Comparison of ENCODE assay signal across 8 mouse cellular contexts in the genomic region with DNA sequence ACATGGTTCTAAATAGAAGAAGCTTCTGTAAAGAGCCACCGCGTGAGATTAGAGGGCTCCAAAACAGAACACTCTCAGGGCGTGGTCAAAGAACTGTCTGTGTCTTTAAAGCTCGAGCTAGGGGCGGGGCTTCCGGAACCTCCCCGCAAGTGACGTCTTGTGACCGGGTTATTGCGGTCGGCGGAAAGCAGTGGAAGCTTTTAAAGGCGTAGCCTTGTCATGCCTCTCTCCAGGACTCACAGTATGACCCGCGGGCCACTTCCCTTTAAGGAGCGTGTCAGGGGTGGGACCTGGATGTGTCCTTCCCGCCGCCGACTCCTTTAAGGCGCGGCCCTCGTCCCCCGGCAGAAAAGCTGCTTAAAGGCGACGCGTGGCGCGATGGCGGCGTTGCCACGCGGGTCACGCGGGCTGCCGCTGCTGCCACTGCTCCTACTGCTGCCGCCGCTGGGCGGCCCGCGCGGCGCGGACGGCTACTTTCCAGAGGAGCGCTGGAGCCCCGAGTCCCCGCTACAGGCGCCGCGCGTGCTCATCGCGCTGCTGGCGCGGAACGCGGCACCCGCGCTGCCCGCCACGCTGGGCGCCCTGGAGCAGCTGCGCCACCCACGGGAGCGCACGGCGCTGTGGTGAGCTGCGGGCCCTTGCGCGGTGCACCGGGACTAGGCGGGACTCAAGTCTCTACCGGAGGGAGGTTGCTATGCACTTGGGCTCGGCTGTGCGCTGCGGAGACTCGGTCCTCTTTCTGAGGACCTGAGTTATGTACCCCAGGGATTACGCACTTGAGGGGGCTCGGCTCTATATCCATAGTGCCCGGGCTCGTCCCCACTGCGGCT. TPM values are rescaled to one million over a fixed set of nuclear protein-coding genes. Genes with fewer than 3 reads are reported as not detected.
DNase-seq lines count a peak whose midpoint lies in the region; ATAC-seq and TF ChIP-seq lines count a peak whose summit lies in the region.

Gene Colgalt1, plus strand, starts transcription at position 177 of the 830 bp plus-strand sequence.

- H3K9me3 ChIP-seq in ES-E14 (ENCODE audit: control insufficient read depth, insufficient read depth, low read depth, low read length) = no peaks in the 10 kb centered on the region
- H3K9me3 ChIP-seq in forebrain, embryonic 15.5 days = no peaks in the 10 kb centered on the region

- under 1% methylated on average over 81 of the region's 82 CpGs for WGBS in forebrain, embryonic 15.5 days
- under 1% methylated on average over 81 of the region's 82 CpGs for WGBS in lung, adult 2 months

- peak; percentile 93 for DNase-seq in ES-E14 (ENCODE audit: low read depth, low spot score)
- peak; percentile 99 for DNase-seq in cerebellum, adult 11-12 months
- peak; percentile 97 for DNase-seq in heart, postnatal 25 days (ENCODE audit: low spot score)
- DNase-seq in layer of hippocampus, adult 18-20 months (ENCODE audit: low spot score in 2 of 2) = peak; percentile 97 to 99
- DNase-seq in lung, adult 2 months = peak; percentile 91
- peak; percentile 94 to 98 for DNase-seq in thymus, adult 18-20 months

- ATAC-seq in forebrain, embryonic 15.5 days (replicated peaks) = peak; percentile 99
- ATAC-seq in neutrophil, adult 5-6 weeks (ENCODE audit: extremely low read depth, insufficient number of reproducible peaks, low FRiP score, poor library complexity, severe bottlenecking) = peak; percentile 96

- peak; percentile 58; the same call in 1 of the 2 replicates for TF ChIP-seq POLR2A in lung, adult 2 months (IDR thresholded peaks at IDR 0.05; ENCODE audit: borderline replicate concordance, extremely low read depth, low read depth, low read length)

- H3K27ac ChIP-seq in ES-E14 (ENCODE audit: insufficient read depth, low read depth, low read length, poor library complexity, severe bottlenecking) = no peak within 1 kb of the TSS
- H3K27ac ChIP-seq in forebrain, embryonic 15.5 days (replicated peaks) = peak within 1 kb of the TSS; percentile 91

- H3K9ac ChIP-seq in ES-E14 (ENCODE audit: insufficient read depth, low read depth, low read length, poor library complexity, severe bottlenecking) = peak within 1 kb of the TSS; percentile 89
- H3K9ac ChIP-seq in forebrain, embryonic 15.5 days (replicated peaks) = peak within 1 kb of the TSS; percentile 79

- peaks cover 12% of the 10 kb centered on the region; the same call in 1 of the 2 replicates for H3K36me3 ChIP-seq in ES-E14 (ENCODE audit: control insufficient read depth, insufficient read depth, low read length, poor library complexity, severe bottlenecking)
- peaks cover 16% of the 10 kb centered on the region; the same call in 1 of the 2 replicates for H3K36me3 ChIP-seq in forebrain, embryonic 15.5 days

- H3K4me2 ChIP-seq in forebrain, embryonic 15.5 days (replicated peaks) = peak within 1 kb of the TSS; percentile 62

- no peaks in the 10 kb centered on the region for H3K27me3 ChIP-seq in forebrain, embryonic 15.5 days

- no peak for TF ChIP-seq CTCF in lung, adult 2 months (IDR thresholded peaks at IDR 0.05; ENCODE audit: insufficient read depth, low read length)

- in situ Hi-C loops in ES-E14 (cut with MboI; ENCODE audit: low sequenced_read_pairs in 2 of 2, unreplicated experiment in 2 of 2) = no loop called here

- H3K4me3 ChIP-seq in ES-E14 (ENCODE audit: insufficient read depth in 1 of 2, low read depth in 1 of 2, low read length in 2 of 2, poor library complexity in 1 of 2, severe bottlenecking in 1 of 2) = peak within 1 kb of the TSS; percentile 87 to 89
- peak within 1 kb of the TSS; percentile 80 for H3K4me3 ChIP-seq in forebrain, embryonic 15.5 days
- peak within 1 kb of the TSS; percentile 86 for H3K4me3 ChIP-seq in lung, adult 2 months (replicated peaks; ENCODE audit: extremely low read depth, low read depth, low read length)

- intact Hi-C loops in heart, postnatal 25 days (cut with DNase I) = no loop called here

- H3K4me1 ChIP-seq in ES-E14 (ENCODE audit: control insufficient read depth in 2 of 2, insufficient read depth in 2 of 2, low read length in 2 of 2, poor library complexity in 1 of 2) = peaks cover 0 to 8% of the 10 kb centered on the region in 2 experiments; a peak in 1 of 4 replicates
- peaks cover 12% of the 10 kb centered on the region for H3K4me1 ChIP-seq in forebrain, embryonic 15.5 days
- H3K4me1 ChIP-seq in lung, adult 2 months (ENCODE audit: control insufficient read depth, insufficient read depth, low read length) = peaks cover 4% of the 10 kb centered on the region; the same call in 1 of the 2 replicates

TF ChIP-seq in ES-E14, 5 proteins besides CTCF, POLR2A, EP300 and RAD21:
- TF ChIP-seq MAFK (IDR thresholded peaks at IDR 0.05; ENCODE audit: insufficient read depth, low read depth, low read length) (no peak), CHD2 (IDR thresholded peaks at IDR 0.05; ENCODE audit: low read depth, low read length) (no peak), ZC3H11A (IDR thresholded peaks at IDR 0.05; ENCODE audit: borderline replicate concordance, low read depth, low read length) (no peak), HCFC1 (IDR thresholded peaks at IDR 0.05; ENCODE audit: borderline replicate concordance, insufficient read depth, low read length) (no peak), ZNF384 (IDR thresholded peaks at IDR 0.05; ENCODE audit: low read depth, low read length) (no peak)
TF ChIP-seq in ES-E14: peak in this region for 0.

RNA-seq across cellular contexts. Expression of gene Colgalt1, which starts in this region (rescaled TPM):
- total RNA-seq in ES-E14 (2012; rRNA removed) = 126 and 186 TPM in 2 replicates
- 54.3 and 56.2 TPM in 2 replicates for polyA plus RNA-seq in forebrain, embryonic 15.5 days (2015; fragmentation: Nextera tagmentation; extraction: Ambion mirVana)
- 10 to 100 TPM; 41.3 to 43.1 TPM for total RNA-seq in heart, postnatal 25 days (2021)
- 10 to 100 TPM; 53.7 to 54.1 TPM for total RNA-seq in layer of hippocampus, adult 18-20 months (2021)
- 172 and 200 TPM in 2 replicates for polyA plus RNA-seq in lung, adult 2 months (2012; rRNA removed)
- 92.2 and 92.5 TPM in 2 replicates for total RNA-seq in neutrophil, adult 5-6 weeks (2017)
